Mouse (Mus musculus): ENCODE results near the gene Sptbn2.
A peak's percentile ranks its signal among the peaks of the same experiment; 100 is the strongest.

Sptbn2 gene

GRCm38 (mm10) chr19:4711098-4711600, at the start of gene Sptbn2:
Gene Sptbn2, plus strand, starts transcription at chr19:4711167.
- no peak for DNase-seq (ENCODE audit: low spot score)

GRCm38 (mm10) chr19:4666815-4667214, 44.2 kb upstream of the Sptbn2 start:
- DNase-seq (ENCODE audit: low spot score) = no peak

GRCm38 (mm10) chr19:4670776-4671175, 40.2 kb upstream of the Sptbn2 start:
- no peak for DNase-seq (ENCODE audit: low spot score)

GRCm38 (mm10) chr19:4672401-4672800, 38.6 kb upstream of the Sptbn2 start:
- DNase-seq (ENCODE audit: low spot score) = no peak

- no peak for DNase-seq (ENCODE audit: low spot score)
Measured at GRCm38 (mm10) chr19:4694346-4694745, 16.6 kb upstream of the Sptbn2 start.

GRCm38 (mm10) chr19:4697121-4697520, 13.8 kb upstream of the Sptbn2 start:
- no peak for DNase-seq (ENCODE audit: low spot score)

GRCm38 (mm10) chr19:4697721-4698120, 13.2 kb upstream of the Sptbn2 start:
- no peak for DNase-seq (ENCODE audit: low spot score)

- DNase-seq (ENCODE audit: low spot score) = peak; percentile 82
Measured at GRCm38 (mm10) chr19:4698205-4698677, 12.7 kb upstream of the Sptbn2 start, which contains the start of gene Gm960. Gene Gm960, minus strand, starts transcription at chr19:4698668.

GRCm38 (mm10) chr19:4698856-4699255, 12.1 kb upstream of the Sptbn2 start:
- DNase-seq (ENCODE audit: low spot score) = no peak

GRCm38 (mm10) chr19:4699821-4700220, 11.1 kb upstream of the Sptbn2 start:
- no peak for DNase-seq (ENCODE audit: low spot score)

GRCm38 (mm10) chr19:4700656-4701055, 10.3 kb upstream of the Sptbn2 start:
- no peak for DNase-seq (ENCODE audit: low spot score)

- DNase-seq (ENCODE audit: low spot score) = no peak
Measured at GRCm38 (mm10) chr19:4701221-4701620, 9.7 kb upstream of the Sptbn2 start.

GRCm38 (mm10) chr19:4708765-4709164, 2.2 kb upstream of the Sptbn2 start:
- DNase-seq (ENCODE audit: low spot score) = no peak

GRCm38 (mm10) chr19:4711601-4712155, 711 bp downstream of the Sptbn2 start:
- no peak for DNase-seq (ENCODE audit: low spot score)

- DNase-seq (ENCODE audit: low spot score) = no peak
Measured at GRCm38 (mm10) chr19:4712156-4712780, 1.3 kb downstream of the Sptbn2 start.

GRCm38 (mm10) chr19:4712781-4713526, 2.0 kb downstream of the Sptbn2 start:
- DNase-seq (ENCODE audit: low spot score) = no peak

GRCm38 (mm10) chr19:4713886-4714285, 2.9 kb downstream of the Sptbn2 start:
- DNase-seq (ENCODE audit: low spot score) = no peak

- no peak for DNase-seq (ENCODE audit: low spot score)
Measured at GRCm38 (mm10) chr19:4716756-4717155, 5.8 kb downstream of the Sptbn2 start.

- DNase-seq (ENCODE audit: low spot score) = no peak
Measured at GRCm38 (mm10) chr19:4717281-4717680, 6.3 kb downstream of the Sptbn2 start.

- DNase-seq (ENCODE audit: low spot score) = no peak
Measured at GRCm38 (mm10) chr19:4718716-4719115, 7.7 kb downstream of the Sptbn2 start.

- DNase-seq (ENCODE audit: low spot score) = no peak
Measured at GRCm38 (mm10) chr19:4719351-4719764, 8.4 kb downstream of the Sptbn2 start.

GRCm38 (mm10) chr19:4720112-4720511, 9.1 kb downstream of the Sptbn2 start:
- DNase-seq (ENCODE audit: low spot score) = no peak

All from urinary bladder, postnatal 25 days (tissue).